Mouse (Mus musculus): ENCODE measurements around the gene 1700102P08Rik.

GRCm38 (mm10) chr9:108455747-108456571, 63.4 kb downstream of the 1700102P08Rik start:
- TF ChIP-seq POLR2A (IDR thresholded peaks at IDR 0.05; ENCODE audit: insufficient read length, low read depth) = no peak
- no peak for TF ChIP-seq POLR2AphosphoS2 (IDR thresholded peaks at IDR 0.05; ENCODE audit: insufficient read length, low read depth)
- no peak for TF ChIP-seq MAX (IDR thresholded peaks at IDR 0.05; ENCODE audit: low read depth)
- TF ChIP-seq E2F4 (IDR thresholded peaks at IDR 0.05; ENCODE audit: insufficient read depth) = no peak
- no peak for TF ChIP-seq CEBPB (IDR thresholded peaks at IDR 0.05; ENCODE audit: insufficient read depth, poor library complexity, severe bottlenecking)
- TF ChIP-seq USF1 (IDR thresholded peaks at IDR 0.05; ENCODE audit: low read depth) = no peak
- TF ChIP-seq MYOG (IDR thresholded peaks at IDR 0.05; ENCODE audit: control insufficient read depth in 1 of 3, insufficient read depth in 1 of 3, insufficient read length in 2 of 3, low read depth in 2 of 3) = no peak
- no peak for TF ChIP-seq TCF12 (IDR thresholded peaks at IDR 0.05; ENCODE audit: insufficient read depth, poor library complexity, severe bottlenecking)
- TF ChIP-seq TCF3 (IDR thresholded peaks at IDR 0.05; ENCODE audit: insufficient read length, low read depth) = no peak
- TF ChIP-seq REST (IDR thresholded peaks at IDR 0.05; ENCODE audit: insufficient read depth, insufficient read length) = no peak
- TF ChIP-seq MYOD1 (IDR thresholded peaks at IDR 0.05; ENCODE audit: control insufficient read depth in 1 of 3, insufficient read length in 2 of 3, low read depth in 2 of 3) = no peak
- TF ChIP-seq SRF (IDR thresholded peaks at IDR 0.05; ENCODE audit: control insufficient read depth, insufficient read length, low read depth) = no peak

All from myocyte (in vitro differentiated cells).